Mouse (Mus musculus): Measurements from ENCODE around the gene Dhx16. TPM values are rescaled to one million over a fixed set of nuclear protein-coding genes. Genes with fewer than 3 reads are reported as not detected.
A peak's percentile ranks its signal among the peaks of the same experiment; 100 is the strongest.
"Not testable (repeated sequence)": the region's sequence is repeated elsewhere in the genome, so short reads cannot be mapped to it uniquely, and the experiment has no call there.

Gene Dhx16
- polyA plus RNA-seq, 1 experiment from 2014 or later, result 42.4 TPM

- H3K9ac ChIP-seq, result 0 out of 2 replicates have a peak overlapping the region, but pooled peaks have one; percentile 6
- no peak for ATAC-seq (replicated peaks; ENCODE audit: low FRiP score)
- no peaks in the 10 kb centered on the region for H3K27me3 ChIP-seq
- H3K4me2 ChIP-seq, result peak overlapping the region; percentile 84
- peaks cover 24% of the 10 kb centered on the region for H3K36me3 ChIP-seq
- H3K4me3 ChIP-seq (replicated peaks), result peak overlapping the region; percentile 67
- WGBS, result 47% methylated on average over 6 of the region's 6 CpGs
- peak overlapping the region; percentile 98 for H3K27ac ChIP-seq
- no peaks in the 10 kb centered on the region for H3K9me3 ChIP-seq (replicated peaks)
- peaks cover 41% of the 10 kb centered on the region for H3K4me1 ChIP-seq
These were observed 40.3 kb downstream of the Dhx16 start for GRCm38 (mm10) chr17:35919864-35920301.

GRCm38 (mm10) chr17:35920384-35920783 lies 40.8 kb downstream of the Dhx16 start:
- 0 out of 2 replicates have a peak overlapping the region, but pooled peaks have one; percentile 6 for H3K9ac ChIP-seq
- WGBS, result 81% methylated on average over 1 of the region's 1 CpGs
- H3K27me3 ChIP-seq, result no peaks in the 10 kb centered on the region
- H3K27ac ChIP-seq, result peak overlapping the region; percentile 98
- ATAC-seq (replicated peaks; ENCODE audit: low FRiP score), result no peak
- peaks cover 36% of the 10 kb centered on the region for H3K4me1 ChIP-seq
- H3K4me2 ChIP-seq, result peak overlapping the region; percentile 84; the same call in 1 of the 2 replicates
- H3K36me3 ChIP-seq, result peaks cover 29% of the 10 kb centered on the region
- no peaks in the 10 kb centered on the region for H3K9me3 ChIP-seq (replicated peaks)
- 0 out of 2 replicates have a peak overlapping the region, but pooled peaks have one; percentile 67 for H3K4me3 ChIP-seq (replicated peaks)

- WGBS, result 68% methylated on average over 5 of the region's 5 CpGs
- H3K4me2 ChIP-seq, result no peak overlapping the region
- H3K4me3 ChIP-seq (replicated peaks), result no peak overlapping the region
- peak overlapping the region; percentile 98 for H3K27ac ChIP-seq
- no peaks in the 10 kb centered on the region for H3K27me3 ChIP-seq
- no peak for ATAC-seq (replicated peaks; ENCODE audit: low FRiP score)
- no peak overlapping the region for H3K9ac ChIP-seq
- H3K9me3 ChIP-seq (replicated peaks), result no peaks in the 10 kb centered on the region
- H3K4me1 ChIP-seq, result peaks cover 33% of the 10 kb centered on the region
- peaks cover 35% of the 10 kb centered on the region for H3K36me3 ChIP-seq
These were observed 41.4 kb downstream of the Dhx16 start for GRCm38 (mm10) chr17:35920862-35921562.

- no peak for ATAC-seq (replicated peaks; ENCODE audit: low FRiP score)
- Histone ChIP-seq H3K27me3 (no peaks in the 10 kb centered on the region), H3K4me3 (replicated peaks) (no peak overlapping the region), H3K9ac (no peak overlapping the region), H3K4me1 (peaks cover 33% of the 10 kb centered on the region), H3K9me3 (replicated peaks) (no peaks in the 10 kb centered on the region), H3K36me3 (peaks cover 42% of the 10 kb centered on the region), H3K4me2 (no peak overlapping the region), H3K27ac (peak overlapping the region; percentile 50)
- WGBS, result 67% methylated on average over 4 of the region's 4 CpGs
These were observed 42.1 kb downstream of the Dhx16 start for GRCm38 (mm10) chr17:35921710-35922109.

- no peaks in the 10 kb centered on the region for H3K27me3 ChIP-seq
- no peak overlapping the region for H3K27ac ChIP-seq
- H3K9me3 ChIP-seq (replicated peaks), result no peaks in the 10 kb centered on the region
- H3K4me1 ChIP-seq, result peaks cover 33% of the 10 kb centered on the region
- no peak overlapping the region for H3K4me2 ChIP-seq
- H3K9ac ChIP-seq, result no peak overlapping the region
- H3K4me3 ChIP-seq (replicated peaks), result no peak overlapping the region
- ATAC-seq (replicated peaks; ENCODE audit: low FRiP score), result no peak
- 82% methylated on average over 3 of the region's 3 CpGs for WGBS
- H3K36me3 ChIP-seq, result peaks cover 51% of the 10 kb centered on the region
These were observed 42.9 kb downstream of the Dhx16 start for GRCm38 (mm10) chr17:35922566-35922965.

- H3K9ac ChIP-seq, result no peak overlapping the region
- no peak overlapping the region for H3K27ac ChIP-seq
- no peaks in the 10 kb centered on the region for H3K27me3 ChIP-seq
- peaks cover 58% of the 10 kb centered on the region for H3K36me3 ChIP-seq
- no peaks in the 10 kb centered on the region for H3K9me3 ChIP-seq (replicated peaks)
- WGBS, result 91% methylated on average over 4 of the region's 4 CpGs
- ATAC-seq (replicated peaks; ENCODE audit: low FRiP score), result no peak
- no peak overlapping the region for H3K4me2 ChIP-seq
- no peak overlapping the region for H3K4me3 ChIP-seq (replicated peaks)
- peaks cover 33% of the 10 kb centered on the region for H3K4me1 ChIP-seq
These were observed 43.7 kb downstream of the Dhx16 start for GRCm38 (mm10) chr17:35923281-35923680.

- 66% methylated on average over 1 of the region's 1 CpGs for WGBS
These were observed 47.9 kb downstream of the Dhx16 start for GRCm38 (mm10) chr17:35927471-35927870.

GRCm38 (mm10) chr17:35929534-35929933 lies 49.9 kb downstream of the Dhx16 start:
- ATAC-seq (replicated peaks; ENCODE audit: low FRiP score), result no peak
- H3K36me3 ChIP-seq, result peaks cover 74% of the 10 kb centered on the region
- H3K4me2 ChIP-seq, result no peak overlapping the region
- no peak overlapping the region for H3K27ac ChIP-seq
- no peaks in the 10 kb centered on the region for H3K4me1 ChIP-seq
- 94% methylated on average over 2 of the region's 2 CpGs for whole genome bisulfite sequencing
- no peaks in the 10 kb centered on the region for H3K27me3 ChIP-seq
- no peaks in the 10 kb centered on the region for H3K9me3 ChIP-seq (replicated peaks)
- no peak overlapping the region for H3K4me3 ChIP-seq (replicated peaks)
- no peak overlapping the region for H3K9ac ChIP-seq

More at GRCm38 (mm10) chr17:35927471-35927870, 47.9 kb downstream of the Dhx16 start:
- Histone ChIP-seq H3K4me1 (0 out of 2 replicates have a peak, but pooled peaks cover 1% of the 10 kb centered on the region), H3K4me3 (replicated peaks) (no peak overlapping the region), H3K4me2 (no peak overlapping the region), H3K27me3 (no peaks in the 10 kb centered on the region), H3K9ac (no peak overlapping the region), H3K27ac (no peak overlapping the region), H3K9me3 (replicated peaks) (no peaks in the 10 kb centered on the region), H3K36me3 (peaks cover 88% of the 10 kb centered on the region)
- no peak for ATAC-seq (replicated peaks; ENCODE audit: low FRiP score)

- H3K9ac ChIP-seq, result no peak overlapping the region
- WGBS, result 95% methylated on average over 12 of the region's 12 CpGs
- ATAC-seq (replicated peaks; ENCODE audit: low FRiP score), result 0 out of 2 replicates have a peak, but pooled peaks have one; percentile 26
These were observed 51.0 kb downstream of the Dhx16 start for GRCm38 (mm10) chr17:35930627-35931026.

GRCm38 (mm10) chr17:35932608-35933007 lies 53.0 kb downstream of the Dhx16 start:
- no peak overlapping the region for H3K4me2 ChIP-seq
- no peak overlapping the region for H3K27ac ChIP-seq
- WGBS, result 89% methylated on average over 4 of the region's 4 CpGs
- H3K4me1 ChIP-seq, result no peaks in the 10 kb centered on the region
- H3K36me3 ChIP-seq, result peaks cover 43% of the 10 kb centered on the region
- H3K9ac ChIP-seq, result no peak overlapping the region
- ATAC-seq (replicated peaks; ENCODE audit: low FRiP score), result no peak
- H3K27me3 ChIP-seq, result no peaks in the 10 kb centered on the region
- no peaks in the 10 kb centered on the region for H3K9me3 ChIP-seq (replicated peaks)
- no peak overlapping the region for H3K4me3 ChIP-seq (replicated peaks)

More at GRCm38 (mm10) chr17:35930627-35931026, 51.0 kb downstream of the Dhx16 start:
- Histone ChIP-seq H3K4me1 (no peaks in the 10 kb centered on the region), H3K9me3 (replicated peaks) (no peaks in the 10 kb centered on the region), H3K4me3 (replicated peaks) (no peak overlapping the region), H3K27ac (no peak overlapping the region), H3K36me3 (peaks cover 63% of the 10 kb centered on the region), H3K4me2 (no peak overlapping the region), H3K27me3 (no peaks in the 10 kb centered on the region)

- not testable (repeated sequence) for H3K9ac ChIP-seq; H3K4me2 ChIP-seq; H3K9me3 ChIP-seq (replicated peaks); ATAC-seq (replicated peaks; ENCODE audit: low FRiP score); H3K4me3 ChIP-seq (replicated peaks); H3K27me3 ChIP-seq; H3K27ac ChIP-seq; H3K4me1 ChIP-seq
- peaks cover 11% of the 10 kb centered on the region for H3K36me3 ChIP-seq
- 87% methylated on average over 14 of the region's 14 CpGs for WGBS
These were observed 56.1 kb downstream of the Dhx16 start for GRCm38 (mm10) chr17:35935763-35936162.

GRCm38 (mm10) chr17:35937700-35938348 lies 58.2 kb downstream of the Dhx16 start:
- Histone ChIP-seq H3K4me2 (no peak overlapping the region), H3K4me1 (no peaks in the 10 kb centered on the region), H3K27me3 (no peaks in the 10 kb centered on the region), H3K36me3 (no peaks in the 10 kb centered on the region), H3K4me3 (replicated peaks) (no peak overlapping the region), H3K9me3 (replicated peaks) (no peaks in the 10 kb centered on the region), H3K9ac (no peak overlapping the region), H3K27ac (no peak overlapping the region)
- ATAC-seq (replicated peaks; ENCODE audit: low FRiP score), result peak; percentile 69; the same call in 1 of the 2 replicates
- WGBS, result 50% methylated on average over 2 of the region's 2 CpGs
